Mouse (Mus musculus) cortical plate, adult 2 months (tissue): ENCODE measurements around the gene Rock2.

Source experiments
- CTCF ChIP-seq: fragments of 200-500 bp; IDR thresholded peaks from 2 replicates; pipeline ENCODE4 v1.5.1; 2011; ENCODE audit warnings: mild to moderate bottlenecking, control low read depth, low read length; ENCODE audit not compliant: insufficient read depth; ENCODE audit errors: extremely low read depth
- POLR2A ChIP-seq: fragments of 200-500 bp; IDR thresholded peaks from 2 replicates; pipeline ENCODE4 v1.6.1; 2011; ENCODE audit warnings: mild to moderate bottlenecking, low read length, control low read depth; ENCODE audit not compliant: insufficient read depth; ENCODE audit errors: extremely low read depth

DNA sequence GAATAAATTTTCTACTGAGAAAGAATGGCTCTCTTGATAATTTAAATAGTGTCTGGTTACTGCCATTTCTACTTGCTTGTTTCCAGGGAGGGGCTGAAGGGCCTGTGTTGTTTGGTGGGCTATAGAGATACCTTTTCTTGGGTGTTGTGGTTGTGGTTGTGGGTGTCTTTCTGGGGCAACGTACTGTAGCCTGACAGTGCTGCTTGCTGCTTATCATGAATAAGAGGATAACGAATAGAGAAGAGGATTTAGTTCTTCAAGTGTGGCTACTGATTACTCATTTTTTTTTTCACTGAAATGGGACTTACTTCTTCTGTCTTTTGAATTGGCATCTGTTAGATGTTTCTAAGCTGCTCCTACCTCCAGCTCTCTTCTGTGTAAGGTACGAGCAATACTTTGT is 47.3 kb downstream of the Rock2 start:
- TF ChIP-seq CTCF, result no peak
- TF ChIP-seq POLR2A, result no peak
